In the genomic region with DNA sequence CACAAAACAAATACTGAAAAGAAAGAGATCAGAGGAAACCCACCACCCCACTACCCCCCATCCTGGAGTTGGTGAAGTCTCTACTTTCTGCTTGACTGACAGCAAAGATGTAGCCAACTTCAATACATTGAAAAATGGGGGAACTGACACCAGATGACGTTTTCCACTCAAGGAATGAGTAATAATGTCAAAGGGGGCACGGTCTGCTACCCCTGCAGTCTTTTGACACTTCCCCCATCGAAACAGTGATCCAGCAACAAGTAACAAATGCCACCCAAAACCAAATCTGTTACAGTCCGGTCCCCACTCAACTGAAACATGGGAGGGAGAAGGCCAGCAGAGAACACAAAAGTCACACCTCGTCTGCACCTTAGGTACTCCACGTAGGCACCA, we compare ENCODE assay signal across 23 mouse cellular contexts.
DNase-seq lines count a peak whose midpoint lies in the region; ATAC-seq and TF ChIP-seq lines count a peak whose summit lies in the region.
"Had no signal": no experiment of that assay in that cellular context is flagged by ENCODE, and none has a peak within 500 bp of the region (broad histone marks: within the 10 kb centered on the region; RNA-seq: fewer than 3 reads in every experiment).

No protein-coding gene starts in this region.

- no peak for TF ChIP-seq POLR2A in CH12.LX (IDR thresholded peaks at IDR 0.05; ENCODE audit: low read depth, low read length)

- no peaks in the 10 kb centered on the region for H3K27me3 ChIP-seq in CH12.LX (replicated peaks)
- 0 out of 2 replicates have a peak, but pooled peaks cover 13% of the 10 kb centered on the region for H3K27me3 ChIP-seq in kidney, embryonic 15.5 days
- H3K27me3 ChIP-seq: forebrain, embryonic 13.5 days; hindbrain, embryonic 12.5 days; hindbrain, embryonic 15.5 days; intestine, embryonic 15.5 days; Patski had no signal

- H3K79me2 ChIP-seq in CH12.LX (replicated peaks; ENCODE audit: control insufficient read depth, extremely low read depth, insufficient read depth, poor library complexity, severe bottlenecking) = no peaks in the 10 kb centered on the region

- H3K4me1 ChIP-seq in CH12.LX (ENCODE audit: control insufficient read depth in 1 of 2, insufficient read depth in 2 of 2) = peaks cover 11 to 21% of the 10 kb centered on the region in 2 experiments
- H3K4me1 ChIP-seq in kidney, embryonic 15.5 days = peaks cover 13% of the 10 kb centered on the region
- H3K4me1 ChIP-seq: hindbrain, embryonic 12.5 days; hindbrain, embryonic 15.5 days; intestine, embryonic 15.5 days had no signal

- no peak for TF ChIP-seq CTCF in CH12.LX (conservative IDR thresholded peaks at IDR 0.05 in 1 of 2, IDR thresholded peaks at IDR 0.05 in 1 of 2; ENCODE audit: low read depth in 2 of 2, low read length in 2 of 2)

- H3K4me3 ChIP-seq in CH12.LX (replicated peaks in 1 of 3; ENCODE audit: low read depth in 2 of 3, low read length in 2 of 3, poor library complexity in 1 of 3) = no peak overlapping the region
- H3K4me3 ChIP-seq in kidney, embryonic 15.5 days (replicated peaks) = no peak overlapping the region
- H3K4me3 ChIP-seq: forebrain, embryonic 10.5 days; forebrain, embryonic 13.5 days; heart, adult 2 months; hindbrain, embryonic 12.5 days; hindbrain, embryonic 15.5 days; intestine, embryonic 15.5 days had no signal

- DNase-seq in B cell, adult 2 months = peak; percentile 23 to 26
- peak; percentile 84 for DNase-seq in CH12.LX (ENCODE audit: extremely low read depth)
- no peak for DNase-seq in adrenal gland, postnatal 4 days (ENCODE audit: low spot score in 2 of 2)
- no peak for DNase-seq in right cerebral cortex, adult 18-20 months
- DNase-seq: adrenal gland, adult 2 months; adrenal gland, postnatal 14 days; cerebellum, adult 11-12 months; cerebellum, adult 8-10 months; cerebellum, postnatal 10 days; cerebellum, postnatal 36 days; gastrocnemius, postnatal 10 days; gastrocnemius, postnatal 36 days; heart, adult 2 months had no signal

- WGBS in kidney, embryonic 15.5 days = 44% methylated on average over 6 of the region's 6 CpGs

- peak; percentile 86 for TF ChIP-seq EP300 in CH12.LX (IDR thresholded peaks at IDR 0.05; ENCODE audit: low read length)

- H3K4me2 ChIP-seq in CH12.LX (ENCODE audit: insufficient read depth, low read depth, poor library complexity, severe bottlenecking) = peak overlapping the region; percentile 94; the same call in 1 of the 2 replicates
- H3K4me2 ChIP-seq in kidney, embryonic 15.5 days = no peak overlapping the region
- H3K4me2 ChIP-seq: forebrain, embryonic 13.5 days; heart, embryonic 11.5 days; hindbrain, embryonic 12.5 days; hindbrain, embryonic 15.5 days; intestine, embryonic 15.5 days had no signal

- dilution Hi-C loops in CH12.LX (cut with MboI; ENCODE audit: extremely low pct_ligation_motif_present, extremely low pct_unique_long_range_greater_than_20kb, low sequenced_read_pairs) = no loop called here

- H3K27ac ChIP-seq in CH12.LX (ENCODE audit: insufficient read depth, low read depth) = no peak overlapping the region
- H3K27ac ChIP-seq in kidney, embryonic 15.5 days = no peak overlapping the region
- H3K27ac ChIP-seq: forebrain, embryonic 10.5 days; forebrain, embryonic 13.5 days; heart, adult 2 months; hindbrain, embryonic 12.5 days; hindbrain, embryonic 15.5 days; intestine, embryonic 15.5 days had no signal

- in situ Hi-C loops in CH12.LX (cut with MboI; ENCODE audit: low pct_ligation_motif_present, low pct_unique_long_range_greater_than_20kb, low sequenced_read_pairs) = no loop called here

- 0 out of 2 replicates have a peak, but pooled peaks have one; percentile 17 for ATAC-seq in monocyte, adult 5-6 weeks (replicated peaks; ENCODE audit: insufficient number of reproducible peaks, low FRiP score, low TSS enrichment, poor library complexity, severe bottlenecking)
- ATAC-seq in kidney, embryonic 15.5 days (replicated peaks; ENCODE audit: low FRiP score) = no peak; the same call in 1 of the 2 replicates
- ATAC-seq: forebrain, embryonic 13.5 days; forebrain, embryonic 16.5 days; intestine, embryonic 15.5 days; Patski had no signal

- H3K9me3 ChIP-seq in CH12.LX (replicated peaks; ENCODE audit: low read length) = no peaks in the 10 kb centered on the region
- H3K9me3 ChIP-seq in kidney, embryonic 15.5 days (replicated peaks) = no peaks in the 10 kb centered on the region
- H3K9me3 ChIP-seq: forebrain, embryonic 10.5 days; forebrain, embryonic 13.5 days; hindbrain, embryonic 12.5 days; hindbrain, embryonic 15.5 days; intestine, embryonic 15.5 days had no signal

- H3K36me3 ChIP-seq in CH12.LX (replicated peaks in 1 of 2; ENCODE audit: control insufficient read depth in 1 of 2, insufficient read depth in 1 of 2, low read length in 1 of 2) = no peaks in the 10 kb centered on the region
- no peaks in the 10 kb centered on the region for H3K36me3 ChIP-seq in kidney, embryonic 15.5 days
- H3K36me3 ChIP-seq: forebrain, embryonic 10.5 days; hindbrain, embryonic 12.5 days; hindbrain, embryonic 15.5 days; intestine, embryonic 15.5 days had no signal

- TF ChIP-seq RAD21 in CH12.LX (IDR thresholded peaks at IDR 0.05; ENCODE audit: low read depth, low read length) = no peak

- peak overlapping the region; percentile 28; the same call in 1 of the 2 replicates for H3K9ac ChIP-seq in CH12.LX (ENCODE audit: insufficient read depth, low read depth)
- H3K9ac ChIP-seq in kidney, embryonic 15.5 days = no peak overlapping the region
- H3K9ac ChIP-seq: forebrain, embryonic 13.5 days; hindbrain, embryonic 12.5 days; hindbrain, embryonic 15.5 days; intestine, embryonic 15.5 days had no signal

TF ChIP-seq in CH12.LX, 34 proteins besides CTCF, POLR2A, EP300 and RAD21:
- no peak for TF ChIP-seq PAX5 (IDR thresholded peaks at IDR 0.05; ENCODE audit: low read length)
- TF ChIP-seq BHLHE40 (IDR thresholded peaks at IDR 0.05; ENCODE audit: low read depth, low read length) = peak; percentile 65
- TF ChIP-seq JUND (conservative IDR thresholded peaks at IDR 0.05; ENCODE audit: low read depth, low read length) = peak; percentile 89
- no peak for TF ChIP-seq KAT2A (IDR thresholded peaks at IDR 0.05; ENCODE audit: insufficient replicate concordance, low read length)
- TF ChIP-seq SIN3A (IDR thresholded peaks at IDR 0.05; ENCODE audit: low read length) = no peak
- no peak for TF ChIP-seq CHD1 (IDR thresholded peaks at IDR 0.05; ENCODE audit: low read depth, low read length)
- no peak for TF ChIP-seq NELFE (IDR thresholded peaks at IDR 0.05; ENCODE audit: low read depth, low read length)
- peak; percentile 86 for TF ChIP-seq JUN (IDR thresholded peaks at IDR 0.05; ENCODE audit: insufficient read depth, low read depth, low read length)
- TF ChIP-seq IRF4 (IDR thresholded peaks at IDR 0.05; ENCODE audit: low read depth, low read length) = peak; percentile 92
- TF ChIP-seq UBTF (IDR thresholded peaks at IDR 0.05; ENCODE audit: low read depth, low read length) = no peak
- TF ChIP-seq POLR2AphosphoS2 (IDR thresholded peaks at IDR 0.05; ENCODE audit: low read depth, low read length) = no peak
- TF ChIP-seq ZC3H11A (IDR thresholded peaks at IDR 0.05; ENCODE audit: low read depth, low read length) = no peak
- TF ChIP-seq E2F4 (IDR thresholded peaks at IDR 0.05; ENCODE audit: insufficient replicate concordance, low read depth, low read length) = no peak
- TF ChIP-seq MAZ (IDR thresholded peaks at IDR 0.05; ENCODE audit: low read depth, low read length) = 0 out of 2 replicates have a peak, but pooled peaks have one; percentile 52
- TF ChIP-seq ZKSCAN1 (IDR thresholded peaks at IDR 0.05; ENCODE audit: borderline replicate concordance, low read depth, low read length) = no peak
- TF ChIP-seq NRF1 (IDR thresholded peaks at IDR 0.05; ENCODE audit: low read depth, low read length) = no peak
- TF ChIP-seq ETS1 (conservative IDR thresholded peaks at IDR 0.05; ENCODE audit: low read depth, low read length) = peak; percentile 78
- 0 out of 2 replicates have a peak, but pooled peaks have one; percentile 39 for TF ChIP-seq TCF12 (IDR thresholded peaks at IDR 0.05; ENCODE audit: low read depth, low read length)
- no peak for TF ChIP-seq ELF1 (IDR thresholded peaks at IDR 0.05; ENCODE audit: low read depth, low read length)
- no peak for TF ChIP-seq USF1 (IDR thresholded peaks at IDR 0.05; ENCODE audit: low read depth, low read length)
- TF ChIP-seq TBP (conservative IDR thresholded peaks at IDR 0.05; ENCODE audit: low read depth, low read length) = no peak
- TF ChIP-seq RCOR1 (conservative IDR thresholded peaks at IDR 0.05; ENCODE audit: low read depth, low read length) = peak; percentile 68; the same call in 1 of the 2 replicates
- TF ChIP-seq ZNF384 (IDR thresholded peaks at IDR 0.05; ENCODE audit: low read depth, low read length) = no peak
- TF ChIP-seq ZMIZ1 (IDR thresholded peaks at IDR 0.05; ENCODE audit: low read depth, low read length) = no peak
- no peak for TF ChIP-seq SMC3 (IDR thresholded peaks at IDR 0.05; ENCODE audit: low read depth, low read length)
- no peak for TF ChIP-seq MXI1 (IDR thresholded peaks at IDR 0.05; ENCODE audit: low read depth, low read length)
- TF ChIP-seq GABPA (IDR thresholded peaks at IDR 0.05; ENCODE audit: insufficient replicate concordance, low read depth, low read length) = no peak
- TF ChIP-seq MAFK (IDR thresholded peaks at IDR 0.05; ENCODE audit: insufficient replicate concordance, low read length) = peak; percentile 67; the same call in 1 of the 2 replicates
- TF ChIP-seq MAX (IDR thresholded peaks at IDR 0.05; ENCODE audit: low read length) = no peak
- no peak for TF ChIP-seq USF2 (conservative IDR thresholded peaks at IDR 0.05; ENCODE audit: low read depth, low read length)
- TF ChIP-seq MYC (IDR thresholded peaks at IDR 0.05; ENCODE audit: low read depth, low read length) = no peak
- no peak for TF ChIP-seq HCFC1 (IDR thresholded peaks at IDR 0.05; ENCODE audit: low read depth, low read length)
- TF ChIP-seq MEF2A (IDR thresholded peaks at IDR 0.05; ENCODE audit: borderline replicate concordance, low read depth, low read length) = peak; percentile 36; the same call in 1 of the 2 replicates
- TF ChIP-seq CHD2 (IDR thresholded peaks at IDR 0.05; ENCODE audit: low read length) = peak; percentile 68

Comparison
In these comparisons a context has a peak if more than half of its experiments do, and no peak if none do; other contexts are left out.
1. DNase-seq: peak in B cell, adult 2 months (2 of 2) and CH12.LX (single experiment); none in adrenal gland, postnatal 4 days (0 of 2) and right cerebral cortex, adult 18-20 months (single experiment).